Mouse (Mus musculus) embryo, embryonic 11 days (tissue): ENCODE results near the gene Klb.
"Not testable (repeated sequence)": the region's sequence is repeated elsewhere in the genome, so short reads cannot be mapped to it uniquely, and the experiment has no call there.

Source experiments
- DNase-seq: peaks from one replicate; pipeline ENCODE4 v3.0.0-alpha.2; 2015

The Klb gene

DNA sequence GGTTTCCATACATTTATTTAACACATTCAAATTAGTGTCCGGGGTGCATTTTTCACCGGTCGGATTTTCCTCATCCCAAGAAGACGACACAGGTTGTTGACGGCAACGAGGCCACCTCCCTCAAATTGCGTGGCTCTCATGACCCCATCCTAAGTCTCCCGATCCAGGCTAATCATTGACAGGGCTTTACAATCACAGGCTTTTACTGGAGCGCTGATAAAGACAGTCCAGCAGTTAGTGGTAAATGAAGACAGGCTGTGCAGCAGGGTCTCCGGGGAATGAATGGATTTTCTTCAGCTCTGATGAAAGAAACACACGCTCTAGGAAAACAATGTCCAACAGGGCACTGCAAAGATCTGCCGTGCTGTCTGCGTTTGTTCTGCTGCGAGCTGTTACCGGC lies at the start of gene Klb:
Klb (plus strand) TSS at position 147 of the 400 bp plus-strand sequence.
- peak; percentile 27 for DNase-seq

DNA sequence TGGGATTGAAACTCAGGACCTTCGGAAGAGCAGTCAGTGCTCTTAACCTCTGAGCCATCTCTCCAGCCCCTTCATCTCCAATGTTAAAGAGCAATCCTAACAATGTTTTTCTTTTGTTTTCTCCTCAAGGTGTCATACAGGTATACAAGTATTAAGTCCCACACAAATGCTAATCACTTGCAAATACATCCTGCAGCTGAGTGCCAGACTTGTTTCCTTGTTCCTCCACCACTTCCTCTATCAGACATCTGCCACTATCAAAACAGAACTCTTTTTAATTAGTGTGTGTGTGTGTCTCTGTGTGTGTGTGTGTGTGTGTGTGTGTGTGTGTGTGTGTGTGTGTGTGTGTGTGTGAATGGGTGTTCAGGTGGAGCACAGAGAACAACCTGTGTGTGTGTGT lies 48.5 kb upstream of the Klb start:
- DNase-seq: not testable (repeated sequence)

DNA sequence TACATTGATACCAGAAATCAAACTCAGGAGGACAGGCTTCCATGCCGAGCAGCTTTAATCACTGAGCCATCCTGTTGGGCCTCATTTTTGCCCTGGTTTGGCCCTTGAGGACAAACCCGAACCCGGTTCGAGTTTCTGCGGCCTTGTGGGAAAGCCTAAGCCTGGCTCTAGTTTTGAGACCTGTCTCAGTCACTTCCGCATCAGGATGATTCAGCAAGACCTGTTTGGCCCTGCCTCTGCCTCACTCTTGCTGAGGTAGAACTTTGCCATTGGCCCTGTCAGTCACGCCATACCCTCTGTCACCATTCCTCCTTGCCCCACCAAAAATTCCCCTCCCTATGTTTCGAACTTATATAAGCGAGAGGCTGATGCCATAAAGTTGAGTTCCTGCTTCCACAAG lies 48.0 kb upstream of the Klb start:
- DNase-seq: no peak

DNA sequence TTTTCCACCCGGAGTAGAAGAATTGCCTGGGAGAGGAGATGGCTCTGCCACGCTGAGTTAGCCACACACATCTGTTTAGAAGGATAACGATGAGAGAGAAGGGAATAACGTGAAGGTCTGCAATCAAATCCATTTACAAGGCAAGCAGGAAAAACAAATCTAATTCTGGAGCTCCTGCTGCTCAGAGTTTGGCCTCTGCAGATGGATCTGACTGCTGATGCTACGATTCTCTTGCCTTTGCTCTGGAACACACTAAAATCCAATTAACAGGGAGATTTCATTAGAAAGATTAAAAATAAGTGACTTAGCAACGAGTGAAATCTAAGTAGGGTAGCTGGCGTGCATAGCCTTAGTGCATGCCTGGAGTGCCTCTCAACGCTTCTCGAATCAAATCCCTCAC lies 42.6 kb upstream of the Klb start:
- no peak for DNase-seq

DNA sequence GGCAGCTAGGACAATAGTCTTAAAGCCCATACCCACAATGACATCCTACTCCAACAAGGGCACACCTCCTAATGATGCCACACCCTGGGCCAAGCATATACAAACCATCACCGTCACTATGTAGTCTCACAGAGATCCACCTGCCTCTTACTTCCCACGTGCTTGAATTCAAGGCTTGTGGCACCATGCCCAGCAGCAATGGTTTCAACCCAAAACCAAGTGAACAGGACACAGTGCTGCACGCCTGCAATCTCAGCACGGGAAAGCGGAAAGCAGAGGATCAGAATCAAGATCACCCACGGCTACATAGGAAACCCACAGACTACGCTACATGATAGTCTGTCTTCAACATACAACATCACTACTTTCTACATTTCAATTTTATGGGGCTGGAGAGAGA lies 39.9 kb upstream of the Klb start:
- DNase-seq: no peak

DNA sequence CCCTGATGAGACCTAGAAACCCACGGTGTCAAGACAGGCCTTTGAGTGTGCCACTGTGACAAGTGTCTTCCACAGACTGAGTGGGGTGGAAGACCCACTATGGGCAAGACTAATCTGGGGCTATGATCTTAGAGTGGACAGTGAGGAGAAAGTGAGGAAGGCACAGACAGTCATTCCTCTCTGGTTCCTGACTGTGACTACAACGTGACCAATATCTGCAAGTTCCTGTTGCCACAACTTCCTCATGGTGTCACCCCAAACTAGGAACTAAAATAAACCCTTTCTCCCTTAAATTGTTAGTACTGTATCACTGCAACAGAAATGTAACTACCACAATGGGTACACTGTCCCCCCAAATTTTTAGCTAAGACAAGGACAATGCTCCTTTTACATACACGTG lies 39.2 kb upstream of the Klb start:
- no peak for DNase-seq

DNA sequence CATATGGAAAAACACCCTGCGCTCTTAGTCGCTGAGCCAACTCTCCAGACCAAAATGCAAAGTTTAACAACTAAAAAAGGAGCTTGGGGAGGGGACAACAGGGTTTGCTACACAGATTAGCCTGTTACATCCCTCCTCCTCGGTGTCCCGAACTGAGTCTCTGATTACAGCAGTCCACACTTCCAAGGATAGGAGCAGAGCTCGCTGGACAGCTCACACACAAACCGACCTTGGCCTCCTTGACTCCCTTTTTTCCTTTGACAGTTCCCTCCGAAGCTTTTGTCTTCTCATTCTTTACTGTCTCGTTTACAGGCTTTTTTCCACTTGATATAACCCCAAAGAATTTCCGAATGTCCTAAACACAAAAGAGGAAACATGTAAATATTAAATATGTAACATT lies 28.9 kb upstream of the Klb start:
- no peak for DNase-seq

DNA sequence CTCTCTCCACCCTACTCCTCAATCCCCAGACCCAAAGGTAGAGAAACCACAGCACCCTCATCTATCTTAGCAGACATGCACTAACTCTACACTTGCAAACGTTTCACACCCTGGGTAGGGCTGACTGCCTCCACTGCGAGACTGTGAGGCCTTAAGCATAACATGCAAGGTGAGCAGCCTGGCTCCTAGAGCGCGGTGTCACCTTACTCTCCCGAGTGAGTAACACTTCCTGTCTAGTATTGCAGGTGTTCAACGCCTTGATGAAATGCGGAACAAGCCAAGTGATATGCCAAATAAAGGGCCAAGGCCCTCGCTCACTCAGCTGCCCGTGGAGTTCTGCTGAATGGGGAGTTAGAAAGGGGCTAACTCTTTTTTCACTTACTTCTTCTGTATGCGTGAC lies 25.9 kb upstream of the Klb start:
- peak; percentile 5 for DNase-seq

DNA sequence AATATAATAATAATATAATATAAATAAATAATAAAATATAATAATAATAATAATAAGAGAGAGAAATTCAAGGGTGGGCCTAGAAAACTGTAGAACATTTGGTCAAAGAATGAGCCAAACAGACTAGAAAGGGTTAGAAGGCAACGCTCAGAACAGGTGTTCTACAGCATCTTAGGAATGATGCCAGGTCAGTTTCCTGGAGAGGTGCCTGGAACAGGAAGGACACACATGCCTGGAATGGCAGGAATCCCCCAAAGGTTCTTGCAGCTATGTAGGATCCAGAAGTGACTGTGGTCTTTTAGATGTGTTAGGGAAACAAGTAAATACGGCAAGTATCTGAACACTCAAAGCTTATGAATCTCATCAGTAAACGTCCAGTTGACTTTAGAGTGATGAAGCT lies 23.8 kb upstream of the Klb start:
- DNase-seq: no peak

DNA sequence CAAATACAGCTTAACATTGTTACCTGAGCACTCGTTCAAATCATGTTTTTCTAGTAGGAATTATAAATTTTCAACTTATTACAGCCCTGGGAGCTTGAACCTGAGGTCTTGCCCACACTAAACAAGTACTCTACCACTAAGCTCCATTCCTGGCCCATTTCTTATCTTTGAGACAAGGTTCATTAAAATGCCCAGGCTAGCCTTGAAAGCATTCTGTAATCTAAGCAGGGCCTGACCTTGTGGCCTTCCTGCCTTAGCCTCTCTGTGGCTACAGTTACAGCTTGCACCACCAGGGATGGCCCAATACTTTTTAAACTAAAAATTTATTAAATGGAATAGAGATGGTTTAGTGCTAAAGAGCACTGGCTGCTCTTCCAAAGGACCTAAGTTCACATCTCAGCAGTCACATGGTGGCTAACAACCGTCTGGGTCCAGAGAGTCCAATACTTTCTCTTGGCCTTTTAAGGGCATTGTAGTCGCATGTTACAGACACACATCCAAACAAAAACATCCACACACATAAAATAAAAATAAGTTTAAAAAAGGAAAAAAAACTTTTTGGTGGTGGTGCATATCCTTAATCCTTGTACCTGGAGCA lies 23.3 kb upstream of the Klb start:
- DNase-seq: no peak

DNA sequence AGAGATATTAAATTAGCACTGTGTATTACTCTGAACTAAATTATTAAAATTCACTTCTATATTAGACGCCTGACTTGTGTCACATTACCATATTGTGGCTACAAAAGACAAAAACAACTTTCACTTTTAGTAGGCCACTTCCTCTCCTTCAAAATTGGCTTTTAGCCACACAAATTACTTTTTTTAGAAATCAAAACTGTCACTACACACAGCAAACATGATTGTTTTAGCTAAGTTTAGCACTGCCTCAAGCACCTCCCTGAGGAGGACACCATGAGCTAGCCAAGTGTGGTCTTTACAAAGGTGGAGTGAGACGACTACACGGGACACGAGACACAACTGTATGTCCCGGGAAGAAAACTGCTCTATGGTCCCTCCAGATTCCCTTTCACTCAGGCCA lies 21.9 kb upstream of the Klb start:
- DNase-seq: no peak

DNA sequence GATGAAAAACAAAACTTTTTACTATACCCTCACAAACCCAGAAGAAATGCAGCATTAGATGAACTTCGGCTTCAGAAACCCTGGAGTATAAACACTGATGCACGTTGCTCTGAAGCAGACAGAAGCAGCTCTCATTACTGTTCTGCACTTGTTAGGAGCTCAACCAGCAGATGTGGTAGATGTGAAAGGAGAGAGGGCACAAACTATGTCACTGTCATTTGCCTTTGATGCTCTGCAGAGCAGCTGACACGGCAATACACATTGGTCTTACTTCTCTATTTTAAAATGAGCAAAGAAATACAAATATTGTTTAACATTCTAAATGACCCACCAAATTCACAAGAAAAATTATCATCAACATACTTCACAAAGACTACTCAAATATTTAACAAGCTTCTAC lies 18.1 kb upstream of the Klb start:
- no peak for DNase-seq

DNA sequence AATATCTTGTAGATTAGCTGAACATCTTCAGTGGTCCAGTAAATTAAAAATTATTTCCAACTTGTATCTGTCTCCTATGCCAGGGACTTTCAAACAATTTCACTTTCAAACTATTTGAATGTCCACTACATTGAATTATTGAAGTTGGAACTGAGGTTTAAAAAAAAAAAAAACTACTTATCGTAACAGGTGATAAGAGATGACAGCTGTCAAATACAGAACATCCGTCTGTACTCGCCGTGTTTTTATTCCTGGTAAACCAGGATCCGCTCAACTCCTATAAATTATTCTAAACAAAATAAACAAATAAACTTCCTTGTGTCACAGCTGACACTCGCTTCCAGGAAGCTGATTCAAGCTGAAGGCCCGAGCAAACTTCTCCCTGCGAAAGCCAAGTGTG lies 13.3 kb upstream of the Klb start:
- no peak for DNase-seq

DNA sequence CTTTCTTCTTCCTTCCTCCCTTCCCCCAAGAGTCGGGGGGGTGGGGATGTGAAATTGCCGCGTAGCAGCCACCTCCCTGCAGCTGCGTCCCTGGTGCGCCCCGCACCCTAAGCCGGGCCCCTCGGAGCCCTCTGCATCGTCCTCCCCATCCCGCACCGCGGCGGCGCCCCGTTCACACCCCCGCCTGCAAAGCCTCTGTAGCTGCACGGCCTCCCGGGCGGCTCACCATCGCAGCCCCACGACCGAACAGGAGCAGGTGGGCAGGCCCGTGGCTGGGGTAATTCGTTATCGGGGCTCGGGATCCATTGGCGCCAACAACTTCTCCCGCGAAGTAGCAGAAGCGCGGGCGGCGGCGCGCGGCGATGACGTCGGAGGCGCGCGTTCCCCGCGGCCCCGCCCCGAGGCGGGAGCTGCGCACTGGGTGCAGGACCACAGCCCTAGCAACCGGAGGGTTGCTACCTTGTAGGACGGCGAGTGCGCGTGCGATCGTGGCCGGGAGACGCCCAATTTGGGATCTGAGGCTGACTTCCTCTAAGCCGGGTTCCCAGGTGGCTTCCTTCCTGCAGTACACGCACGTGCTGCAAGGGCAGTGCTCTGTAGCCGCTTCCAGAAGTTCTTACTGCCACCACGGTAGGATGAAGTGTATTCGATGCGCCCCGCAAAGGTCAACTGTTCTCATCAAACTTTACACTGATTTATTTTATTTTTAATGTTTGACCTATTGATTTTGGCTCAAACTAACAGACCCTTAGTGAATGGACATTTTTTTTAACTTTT lies 12.6 kb upstream of the Klb start, which contains the start of gene Rfc1:
Rfc1 (minus strand) TSS at position 373 of the 777 bp plus-strand sequence.
- DNase-seq: peak; percentile 96

DNA sequence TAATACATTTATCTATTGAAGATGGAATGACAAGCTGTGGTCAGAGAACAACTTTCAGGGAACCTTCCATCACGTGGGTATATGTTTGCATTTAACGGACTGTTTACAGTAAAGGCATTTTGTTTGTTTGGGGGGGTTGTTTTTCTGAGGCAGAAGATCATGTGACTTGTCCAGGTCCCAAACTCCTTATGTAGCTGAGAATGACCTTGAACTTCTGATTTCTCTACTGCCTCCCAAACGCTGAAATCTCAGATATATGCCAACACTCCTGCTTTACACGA lies 12.1 kb upstream of the Klb start:
- no peak for DNase-seq

DNA sequence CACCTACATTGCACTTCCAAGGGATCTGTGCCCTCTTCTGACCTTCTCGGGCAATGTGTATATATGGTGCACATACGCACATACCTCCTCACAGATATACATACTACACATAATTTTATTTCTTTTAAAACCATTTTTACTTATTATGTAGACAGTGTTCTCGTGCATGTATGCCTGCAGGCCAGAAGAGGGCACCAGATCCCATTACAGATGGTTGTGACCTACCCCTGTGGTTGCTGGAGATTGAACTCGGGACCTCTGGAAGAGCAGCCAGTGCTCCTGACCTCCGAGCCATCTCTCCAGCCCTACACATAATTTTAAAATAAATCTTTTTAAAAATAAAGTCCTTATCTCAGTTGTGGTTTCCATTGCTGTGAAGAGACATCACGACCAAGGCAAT lies 9.7 kb upstream of the Klb start:
- DNase-seq: no peak

DNA sequence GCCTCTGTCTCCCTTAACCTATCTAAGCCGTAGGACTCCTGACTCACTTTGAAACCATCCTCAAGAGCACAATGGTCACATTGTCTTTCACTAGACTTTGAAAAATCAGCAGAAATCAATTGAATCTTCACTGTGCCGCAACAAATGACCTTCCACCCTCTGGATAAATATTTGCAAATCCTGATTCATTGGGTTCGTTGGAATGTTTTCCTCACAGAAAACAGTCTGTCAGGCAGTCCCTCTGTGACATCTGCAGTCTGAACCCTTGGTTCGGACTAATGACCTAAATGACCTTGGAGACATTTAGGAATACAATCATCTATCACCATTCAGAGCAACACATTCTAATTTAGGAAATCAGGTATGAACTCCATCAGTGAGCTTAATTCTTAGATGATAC lies 7.9 kb upstream of the Klb start:
- no peak for DNase-seq

DNA sequence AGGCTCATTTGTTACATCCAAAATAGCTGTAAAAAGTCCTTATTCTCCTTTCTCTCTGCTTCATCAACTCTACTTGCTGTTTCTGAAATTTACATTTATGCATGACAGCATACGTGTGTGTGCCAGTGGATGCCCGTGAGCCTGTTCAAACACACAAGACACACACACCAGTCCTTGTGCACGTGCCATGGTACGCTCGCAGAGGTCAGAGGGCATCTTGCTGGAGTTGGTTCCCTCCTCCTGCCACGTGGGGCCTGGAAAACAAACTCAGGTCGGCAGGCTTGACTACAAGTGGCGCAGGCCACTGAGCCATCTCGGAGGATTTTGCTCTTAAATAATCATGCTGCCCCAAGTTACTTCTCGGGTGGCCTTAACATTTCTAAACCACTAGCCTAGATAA lies 2.4 kb downstream of the Klb start:
- no peak for DNase-seq

DNA sequence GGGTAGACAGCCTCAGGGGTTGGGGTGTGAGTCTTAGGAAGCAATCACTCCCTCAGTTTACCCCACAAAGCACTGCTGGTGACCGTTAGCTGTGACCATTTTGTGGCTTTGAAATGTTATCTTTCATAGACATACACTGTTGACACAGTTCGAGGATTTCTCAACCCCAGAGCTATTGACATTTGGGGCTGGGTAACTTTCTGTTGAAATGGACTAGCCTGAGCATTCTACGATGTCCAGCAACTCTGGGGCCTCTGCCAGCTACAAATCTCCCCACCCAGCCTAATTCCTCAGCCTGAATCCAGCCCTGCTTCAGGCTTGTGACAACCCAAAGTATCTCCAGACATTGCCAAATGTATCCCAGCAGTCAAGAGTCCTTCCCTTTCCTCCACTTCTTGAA lies 6.0 kb downstream of the Klb start:
- no peak for DNase-seq

DNA sequence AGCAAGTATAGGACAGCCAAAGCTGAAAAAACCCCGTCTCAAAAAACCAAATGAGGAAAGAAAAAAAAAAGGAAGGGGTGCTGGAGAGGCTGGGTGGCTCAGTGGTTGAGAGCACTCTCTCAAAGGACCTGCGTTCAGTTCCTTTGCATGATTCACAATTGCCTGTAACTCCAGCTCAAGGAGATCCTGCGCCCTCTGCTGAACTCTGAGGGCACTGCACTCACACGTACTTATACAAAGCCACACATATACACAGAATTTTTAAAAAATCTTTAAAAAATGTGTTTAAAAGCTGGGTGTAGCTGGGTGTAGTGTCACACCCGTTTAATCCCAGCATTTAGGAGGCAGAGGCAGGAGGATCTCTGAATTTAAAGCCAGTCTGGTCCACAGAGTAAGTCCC lies 6.9 kb downstream of the Klb start:
- no peak for DNase-seq

DNA sequence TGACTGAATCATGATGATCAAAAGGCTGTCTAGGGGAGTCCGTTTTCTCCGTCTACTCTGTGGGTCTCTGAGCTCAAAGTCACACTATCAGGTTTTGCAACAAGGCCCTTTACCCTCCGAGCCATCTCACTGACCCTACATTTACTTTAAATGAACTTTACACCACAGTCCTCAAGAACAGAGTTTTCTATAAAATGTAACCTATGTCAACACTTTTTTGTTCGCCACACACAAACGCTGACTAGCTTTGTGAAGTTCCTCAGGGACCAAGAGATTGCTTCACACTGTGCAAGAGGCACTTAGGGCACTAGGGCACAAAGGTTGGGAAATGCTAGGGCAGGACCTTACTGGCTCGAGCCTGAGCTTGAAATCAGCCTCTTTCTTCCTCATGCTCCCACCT lies 8.7 kb downstream of the Klb start:
- no peak for DNase-seq

DNA sequence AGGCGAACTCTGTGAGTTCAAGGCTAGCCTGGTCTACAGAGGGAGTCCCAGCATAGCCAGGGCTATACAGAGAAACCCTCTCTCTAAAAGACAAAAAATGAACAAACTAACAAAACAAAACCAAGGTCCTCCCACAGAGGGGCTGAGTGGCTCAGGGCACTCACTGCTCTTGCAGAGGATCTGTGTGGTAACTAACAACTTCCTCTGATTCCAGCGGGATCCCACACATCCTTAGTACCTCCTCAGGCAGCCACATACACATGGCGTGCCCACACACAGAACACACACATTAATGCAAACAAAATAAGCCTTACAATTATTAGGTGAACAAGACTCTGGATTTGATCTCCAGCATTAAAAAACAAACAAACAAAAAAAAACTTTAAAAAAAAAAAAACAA lies 9.7 kb downstream of the Klb start:
- DNase-seq: no peak

DNA sequence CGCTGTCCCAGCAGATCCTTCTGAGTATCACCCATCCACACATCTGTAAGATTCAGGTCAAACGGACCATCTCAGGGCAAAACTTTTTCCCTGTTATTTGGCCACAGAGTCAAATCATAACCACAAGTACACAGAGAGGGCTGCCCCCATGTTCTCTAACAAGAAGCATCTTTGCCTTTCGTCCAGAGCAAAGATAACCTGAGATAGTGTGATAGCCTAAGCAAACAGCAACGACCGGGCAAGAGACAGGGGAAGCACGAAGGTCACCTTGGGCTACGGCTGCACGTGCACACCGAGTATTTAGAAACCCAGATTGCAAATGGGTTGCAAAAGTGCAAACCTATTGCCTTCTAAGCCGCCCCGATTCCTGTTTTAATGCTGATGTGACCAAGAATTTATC lies 19.7 kb downstream of the Klb start:
- no peak for DNase-seq

DNA sequence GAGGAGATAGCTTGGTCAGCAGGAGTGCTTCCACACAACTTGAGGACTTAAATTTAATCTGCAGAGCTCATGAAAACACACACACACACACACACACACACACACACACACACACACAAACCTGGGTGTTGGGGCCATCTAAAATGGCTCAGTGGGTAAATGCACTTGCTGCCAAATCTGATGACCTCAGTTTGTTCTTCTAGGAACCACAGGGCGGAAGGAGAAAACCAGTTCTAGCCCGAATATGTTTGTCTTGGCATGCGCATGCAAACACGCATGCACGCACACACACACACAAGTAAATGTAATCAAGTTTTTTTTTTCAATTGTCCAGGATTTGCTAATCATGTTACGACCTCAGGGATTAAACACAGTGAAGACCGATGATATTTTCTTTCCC lies 23.4 kb downstream of the Klb start:
- DNase-seq: no peak

DNA sequence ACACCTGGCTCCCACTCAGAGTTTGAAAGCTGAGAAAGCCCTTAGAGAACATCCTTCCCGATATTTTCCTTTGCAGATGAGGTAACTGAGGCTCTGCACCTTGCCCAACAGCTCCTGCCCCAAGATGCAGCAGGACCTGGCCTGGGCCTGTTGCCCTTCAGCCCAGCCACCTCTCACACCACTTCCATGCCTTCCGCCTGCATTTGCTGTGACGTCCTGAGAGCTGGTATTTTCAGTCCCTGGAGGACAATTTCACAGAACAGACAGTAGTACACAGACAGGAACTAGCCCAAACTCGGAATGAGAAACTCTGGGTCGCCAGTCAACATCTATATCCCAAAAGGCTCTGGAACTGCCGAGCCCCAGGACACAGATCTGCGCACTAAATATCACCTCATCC lies 26.6 kb downstream of the Klb start:
- DNase-seq: no peak
